Mouse (Mus musculus) G1E (cell line): Measurements from ENCODE around the gene Erc2. TPM values are rescaled to one million over a fixed set of nuclear protein-coding genes. Genes with fewer than 3 reads are reported as not detected.
"Not testable (repeated sequence)": the region's sequence is repeated elsewhere in the genome, so short reads cannot be mapped to it uniquely, and the experiment has no call there.

Source experiments
- ATAC-seq: 2 replicates; pipeline ENCODE4 v1.8.0; 2016; ENCODE audit warnings: mild to moderate bottlenecking; ENCODE audit not compliant: insufficient number of reproducible peaks, poor library complexity, low FRiP score, severe bottlenecking; ENCODE audit errors: extremely low read depth
- DNase-seq: peaks from one replicate; pipeline ENCODE4 v3.0.0; 2012; ENCODE audit warnings: low spot score
- H3K27me3 ChIP-seq: 2 replicates; pipeline ENCODE4 v1.6.1; 2012; ENCODE audit warnings: mild to moderate bottlenecking, low read length, inconsistent platforms; ENCODE audit not compliant: insufficient read depth
- H3K36me3 ChIP-seq: replicated peaks from 2 replicates; pipeline ENCODE3; 2012; ENCODE audit warnings: mild to moderate bottlenecking, inconsistent platforms
- H3K4me1 ChIP-seq: 2 replicates; pipeline ENCODE4 v1.6.1; 2012; ENCODE audit warnings: low read depth, low read length, inconsistent platforms, mixed read lengths; ENCODE audit not compliant: insufficient read depth
- H3K4me3 ChIP-seq: 2 replicates; pipeline ENCODE4 v1.5.1; 2012; ENCODE audit warnings: low read depth, mild to moderate bottlenecking, inconsistent platforms, low read length, moderate library complexity, mixed read lengths
- H3K9me3 ChIP-seq: replicated peaks from 2 replicates; pipeline ENCODE4 v1.6.1; 2012; ENCODE audit warnings: inconsistent platforms
- CTCF ChIP-seq: IDR thresholded peaks from 2 replicates; pipeline ENCODE4 v1.5.1; 2012; ENCODE audit warnings: low read depth, low read length, inconsistent platforms, mixed read lengths
- GATA1 ChIP-seq: IDR thresholded peaks from 2 replicates; pipeline ENCODE4 v1.6.1; 2012; ENCODE audit warnings: borderline replicate concordance, low read length, inconsistent platforms, mixed read lengths
- GATA2 ChIP-seq: IDR thresholded peaks from 2 replicates; pipeline ENCODE4 v1.6.1; 2012; ENCODE audit warnings: low read depth, low read length, inconsistent platforms, borderline replicate concordance
- POLR2AphosphoS5 ChIP-seq: IDR thresholded peaks from 2 replicates; pipeline ENCODE4 v1.6.1; 2012; ENCODE audit warnings: low read depth, low read length, inconsistent platforms; ENCODE audit not compliant: insufficient replicate concordance
- TAL1 ChIP-seq: conservative IDR thresholded peaks from 2 replicates; pipeline ENCODE4 v1.6.1; 2012; ENCODE audit warnings: low read depth, low read length, inconsistent platforms, mixed read lengths
- polyA plus RNA-seq: library from polyadenylated mRNA; stranded (reverse); fragments of >175 nt; gene quantifications from 2 replicates; pipeline ENCODE4 v1.2.3, GENCODE M21; 2012
- total RNA-seq, 2 experiments: library from RNA; stranded (forward) in 1 of 2; stranded (reverse) in 1 of 2; fragments of 200-1000 nt in 1 of 2; fragments of >200 nt in 1 of 2; fragmentation: Nextera tagmentation in 1 of 2; gene quantifications; 2 replicates each; pipeline ENCODE4 v1.2.3; 2014 to 2017

Erc2 gene
- total and polyA plus RNA-seq, 3 experiments: 0.49 TPM; not detected in 2

DNA sequence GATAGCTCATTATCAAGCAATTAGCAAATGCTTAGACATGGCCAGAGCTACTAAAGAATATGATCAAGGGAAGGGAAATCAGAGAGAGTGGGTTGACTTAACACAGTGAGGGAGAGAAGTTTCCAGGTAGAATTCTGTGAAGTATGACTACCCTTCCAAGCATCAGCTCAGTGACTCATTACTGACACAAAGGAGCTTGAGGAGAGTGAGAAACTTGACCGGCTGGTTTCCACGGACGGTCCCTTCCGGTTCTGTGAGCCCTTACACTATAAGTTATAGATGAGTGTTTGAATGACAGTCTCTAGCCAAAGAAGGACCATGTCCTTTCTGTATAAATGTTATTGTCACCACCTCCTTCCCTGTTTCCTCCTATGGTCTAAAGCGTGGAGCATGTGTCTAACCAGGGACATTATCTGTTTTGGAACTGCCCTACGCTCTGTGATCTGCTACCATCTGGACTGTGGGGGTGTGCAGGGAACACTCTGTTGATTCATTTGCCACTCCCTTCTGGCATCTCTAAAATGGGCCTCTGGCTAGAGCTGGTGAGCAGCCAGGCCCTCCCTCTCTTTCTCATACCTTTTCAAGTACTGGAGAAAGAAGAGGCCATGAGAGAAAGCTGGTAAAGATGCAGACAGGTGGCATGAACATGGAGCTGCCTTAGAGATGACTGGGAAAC lies 238.3 kb downstream of the Erc2 start:
- Histone ChIP-seq H3K9me3 (peaks cover 11% of the 10 kb centered on the region), H3K4me1 (no peaks in the 10 kb centered on the region), H3K4me3 (no peak overlapping the region), H3K36me3 (no peaks in the 10 kb centered on the region), H3K27me3 (no peaks in the 10 kb centered on the region)
- ATAC-seq: no peak
- DNase-seq: no peak
- TF ChIP-seq TAL1: no peak

DNA sequence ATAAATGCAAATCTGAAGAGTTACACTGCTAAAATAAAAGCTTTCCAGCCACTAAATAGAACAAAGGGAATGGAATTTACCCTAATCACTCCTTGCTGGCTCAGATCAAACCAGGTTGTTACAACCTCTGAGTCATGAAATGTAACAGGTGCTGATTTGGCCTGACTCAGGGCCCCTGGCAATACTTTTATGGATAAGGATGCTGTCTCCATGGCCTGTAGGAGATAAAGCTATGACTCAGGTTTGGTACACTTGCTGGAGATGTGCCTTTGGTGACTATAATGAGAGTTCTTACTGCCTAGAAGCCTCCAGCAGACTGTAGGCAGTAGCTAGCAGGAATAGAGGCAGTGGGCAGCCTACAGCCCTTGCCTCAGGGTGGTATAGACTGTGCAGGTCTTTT lies 240.1 kb downstream of the Erc2 start:
- ATAC-seq: no peak
- no peak for TF ChIP-seq GATA1
- TF ChIP-seq CTCF: no peak
- no peak for TF ChIP-seq TAL1
- TF ChIP-seq GATA2: no peak
- TF ChIP-seq POLR2AphosphoS5: no peak
- Histone ChIP-seq H3K36me3 (no peaks in the 10 kb centered on the region), H3K4me1 (no peaks in the 10 kb centered on the region), H3K4me3 (no peak overlapping the region), H3K9me3 (peaks cover 6% of the 10 kb centered on the region), H3K27me3 (no peaks in the 10 kb centered on the region)
- no peak for DNase-seq

- ATAC-seq (no peak), DNase-seq (no peak)
- H3K4me3 ChIP-seq: no peak overlapping the region
These were observed 245.2 kb downstream of the Erc2 start for GRCm38 (mm10) chr14:27867386-27867785.

DNA sequence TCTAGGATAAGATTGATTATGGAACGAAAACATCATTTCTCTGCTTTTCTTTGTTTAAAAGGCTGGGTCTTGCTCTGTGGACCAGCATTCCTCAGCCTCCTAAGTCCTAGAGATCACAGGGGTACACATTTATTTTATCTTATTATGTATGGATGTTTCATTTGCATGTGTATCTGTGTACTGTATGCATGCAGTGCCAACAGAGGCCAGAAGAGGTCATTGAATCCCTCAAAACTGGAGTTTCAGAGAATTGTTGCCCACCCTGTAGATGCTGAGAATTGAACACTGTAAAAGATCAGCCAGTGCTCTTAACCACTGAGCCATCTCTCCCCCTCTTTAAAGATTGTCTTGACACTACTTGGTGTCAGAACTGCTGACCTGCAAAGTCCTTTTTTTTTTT lies 251.4 kb downstream of the Erc2 start:
- Histone ChIP-seq H3K4me1 (no peaks in the 10 kb centered on the region), H3K9me3 (peaks cover 8% of the 10 kb centered on the region), H3K27me3 (no peaks in the 10 kb centered on the region), H3K36me3 (no peaks in the 10 kb centered on the region), H3K4me3 (no peak overlapping the region)
- ATAC-seq (no peak), DNase-seq (no peak)
- no peak for TF ChIP-seq GATA1
- no peak for TF ChIP-seq GATA2
- TF ChIP-seq TAL1: no peak
- TF ChIP-seq CTCF: no peak
- TF ChIP-seq POLR2AphosphoS5: no peak

More at GRCm38 (mm10) chr14:27867386-27867785, 245.2 kb downstream of the Erc2 start:
- Histone ChIP-seq H3K9me3 (0 out of 2 replicates have a peak, but pooled peaks cover 2% of the 10 kb centered on the region), H3K4me1 (no peaks in the 10 kb centered on the region), H3K27me3 (no peaks in the 10 kb centered on the region), H3K36me3 (no peaks in the 10 kb centered on the region)
- no peak for TF ChIP-seq POLR2AphosphoS5
- TF ChIP-seq CTCF: no peak
- TF ChIP-seq TAL1: no peak
- TF ChIP-seq GATA2: no peak
- no peak for TF ChIP-seq GATA1

DNA sequence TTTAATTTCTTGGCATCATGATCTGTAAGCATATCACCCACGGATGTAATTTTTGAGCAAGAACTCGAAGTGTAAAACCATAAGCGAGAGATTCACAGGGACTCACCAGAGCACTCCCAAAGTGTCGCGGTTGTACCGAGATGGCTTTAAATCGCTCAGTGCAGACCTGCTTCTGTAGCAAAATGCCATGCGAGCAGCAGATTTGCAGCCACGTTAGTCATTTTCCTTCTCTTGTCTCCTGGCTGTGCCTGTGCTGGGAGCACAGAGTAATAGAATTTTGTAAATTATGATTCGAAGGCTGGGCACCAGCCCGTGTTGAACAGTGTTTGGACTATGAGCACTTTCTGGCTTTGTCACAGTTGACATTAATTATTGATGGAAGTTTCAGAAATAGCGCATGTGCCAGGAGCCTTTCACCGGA lies 253.8 kb downstream of the Erc2 start:
- H3K4me1 ChIP-seq: no peaks in the 10 kb centered on the region
- TF ChIP-seq TAL1 (no peak), CTCF (no peak), POLR2AphosphoS5 (no peak), GATA2 (no peak), GATA1 (no peak)
- no peaks in the 10 kb centered on the region for H3K27me3 ChIP-seq
- DNase-seq (no peak), ATAC-seq (no peak)
- H3K9me3 ChIP-seq: peaks cover 8% of the 10 kb centered on the region
- no peaks in the 10 kb centered on the region for H3K36me3 ChIP-seq
- no peak overlapping the region for H3K4me3 ChIP-seq

DNA sequence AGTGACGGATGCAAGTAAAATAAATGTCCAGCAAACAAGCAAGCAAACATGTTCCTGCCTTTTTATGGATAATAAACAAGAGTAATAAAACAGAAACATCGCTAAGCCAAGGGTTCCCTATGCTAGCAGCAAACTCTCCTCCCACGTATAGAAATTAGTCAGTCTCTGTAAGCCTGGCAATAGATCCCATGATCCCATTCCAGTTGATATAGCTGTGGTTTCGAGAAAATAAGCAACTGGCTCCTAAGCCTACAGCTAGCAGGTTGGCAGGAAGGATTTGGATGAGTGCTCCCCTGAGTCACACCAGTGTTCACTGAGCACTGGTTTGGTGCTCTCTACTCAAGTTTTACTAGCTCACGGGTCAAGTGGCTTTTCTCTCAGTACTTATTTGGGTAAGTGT lies 259.7 kb downstream of the Erc2 start:
- Histone ChIP-seq H3K4me1 (no peaks in the 10 kb centered on the region), H3K36me3 (no peaks in the 10 kb centered on the region), H3K9me3 (peaks cover 2% of the 10 kb centered on the region; the same call in 1 of the 2 replicates), H3K4me3 (no peak overlapping the region), H3K27me3 (no peaks in the 10 kb centered on the region)
- no peak for ATAC-seq
- DNase-seq: no peak
- TF ChIP-seq CTCF: no peak
- no peak for TF ChIP-seq TAL1
- no peak for TF ChIP-seq POLR2AphosphoS5
- TF ChIP-seq GATA2: no peak
- no peak for TF ChIP-seq GATA1

- not testable (repeated sequence) for H3K4me3 ChIP-seq, H3K4me1 ChIP-seq, H3K27me3 ChIP-seq, H3K9me3 ChIP-seq, DNase-seq, H3K36me3 ChIP-seq, ATAC-seq
These were observed 264.1 kb downstream of the Erc2 start for GRCm38 (mm10) chr14:27886337-27886736.
